Mouse (Mus musculus) MEL (cell line): ENCODE measurements around the gene Tpd52l1. TPM values are rescaled to one million over a fixed set of nuclear protein-coding genes. Genes with fewer than 3 reads are reported as not detected.

Experiments
- DNase-seq: peaks from one replicate; pipeline ENCODE4 v3.0.0; 2011; ENCODE audit warnings: low read depth, low spot score
- H3K27ac ChIP-seq: 2 replicates; pipeline ENCODE4 v1.5.1; 2012; ENCODE audit warnings: low read depth, mild to moderate bottlenecking, control low read depth, low read length, moderate library complexity; ENCODE audit not compliant: control insufficient read depth
- H3K27me3 ChIP-seq, 2 experiments: fragments of 150-350 bp in 1 of 2; sonication (generic) in 1 of 2; 2 replicates each; pipeline ENCODE4 v1.6.1; 2012; ENCODE audit warnings: low read length in 2 of 2, mild to moderate bottlenecking in 2 of 2, improper control_type of control experiment in 1 of 2, moderate library complexity in 1 of 2; ENCODE audit not compliant: insufficient read depth in 2 of 2, control insufficient read depth in 1 of 2
- H3K36me3 ChIP-seq, 2 experiments: 2 replicates each; pipeline ENCODE4 v1.6.1; 2012 to 2014; ENCODE audit warnings: low read length in 2 of 2, improper control_type of control experiment in 1 of 2, inconsistent platforms in 1 of 2, mild to moderate bottlenecking in 1 of 2; ENCODE audit not compliant: insufficient read depth in 2 of 2, control insufficient read depth in 1 of 2
- H3K4me1 ChIP-seq, 2 experiments: fragments of 150-350 bp in 1 of 2; sonication (generic) in 1 of 2; 2 replicates each; pipeline ENCODE4 v1.6.1; 2012; ENCODE audit warnings: low read length in 2 of 2, improper control_type of control experiment in 1 of 2, mild to moderate bottlenecking in 1 of 2; ENCODE audit not compliant: insufficient read depth in 2 of 2, control insufficient read depth in 1 of 2
- H3K4me3 ChIP-seq, 2 experiments: fragments of 150-350 bp in 1 of 2; sonication (generic) in 1 of 2; 2 replicates each; pipeline ENCODE4 v1.5.1; 2012; ENCODE audit warnings: low read depth in 2 of 2, low read length in 2 of 2, mild to moderate bottlenecking in 2 of 2, moderate library complexity in 2 of 2, control low read depth in 1 of 2, improper control_type of control experiment in 1 of 2; ENCODE audit not compliant: control insufficient read depth in 1 of 2, insufficient read depth in 1 of 2
- H3K79me2 ChIP-seq: 2 replicates; pipeline ENCODE4 v1.6.1; 2012; ENCODE audit warnings: mild to moderate bottlenecking, low read length, moderate library complexity; ENCODE audit not compliant: control insufficient read depth, poor library complexity, insufficient read depth
- H3K9ac ChIP-seq: 2 replicates; pipeline ENCODE4 v1.6.1; 2012; ENCODE audit warnings: low read depth, mild to moderate bottlenecking, control low read depth, low read length, moderate library complexity; ENCODE audit not compliant: control insufficient read depth, poor library complexity, severe bottlenecking
- H3K9me3 ChIP-seq: fragments of 150-350 bp; sonication (generic); replicated peaks from 2 replicates; pipeline ENCODE4 v1.6.1; 2012; ENCODE audit warnings: mild to moderate bottlenecking, low read length, improper control_type of control experiment, moderate library complexity; ENCODE audit not compliant: insufficient read depth
- BHLHE40 ChIP-seq: IDR thresholded peaks from 2 replicates; pipeline ENCODE4 v1.6.1; 2012; ENCODE audit warnings: low read depth, mild to moderate bottlenecking, inconsistent platforms, low read length, improper control_type of control experiment, borderline replicate concordance
- CHD2 ChIP-seq: IDR thresholded peaks from 2 replicates; pipeline ENCODE4 v1.6.1; 2011; ENCODE audit warnings: low read length, improper control_type of control experiment
- CTCF ChIP-seq, 3 experiments: IDR thresholded peaks in 2 of 3; conservative IDR thresholded peaks in 1 of 3; 2 replicates each; pipeline ENCODE4 v1.5.1; 2011 to 2012; ENCODE audit warnings: low read length in 3 of 3, low read depth in 2 of 3, mild to moderate bottlenecking in 2 of 3, improper control_type of control experiment in 1 of 3, inconsistent platforms in 1 of 3, mixed read lengths in 1 of 3, moderate library complexity in 1 of 3; ENCODE audit not compliant: control insufficient read depth in 1 of 3, insufficient read depth in 1 of 3, poor library complexity in 1 of 3, severe bottlenecking in 1 of 3
- E2F4 ChIP-seq: IDR thresholded peaks from 2 replicates; pipeline ENCODE4 v1.6.1; 2011; ENCODE audit warnings: low read depth, low read length, improper control_type of control experiment, borderline replicate concordance
- ELF1 ChIP-seq: IDR thresholded peaks from 2 replicates; pipeline ENCODE4 v1.6.1; 2014; ENCODE audit warnings: low read depth, mild to moderate bottlenecking, inconsistent platforms, low read length, improper control_type of control experiment, moderate library complexity
- EP300 ChIP-seq, 2 experiments: IDR thresholded peaks; 2 replicates each; pipeline ENCODE4 v1.6.1; 2011; ENCODE audit warnings: improper control_type of control experiment in 2 of 2, low read length in 2 of 2, low read depth in 1 of 2, mild to moderate bottlenecking in 1 of 2
- GABPA ChIP-seq: IDR thresholded peaks from 2 replicates; pipeline ENCODE4 v1.6.1; 2012; ENCODE audit warnings: low read depth, mild to moderate bottlenecking, inconsistent platforms, low read length, improper control_type of control experiment, moderate library complexity
- HCFC1 ChIP-seq: IDR thresholded peaks from 2 replicates; pipeline ENCODE4 v1.6.1; 2012; ENCODE audit warnings: low read depth, mild to moderate bottlenecking, inconsistent platforms, low read length, improper control_type of control experiment, moderate library complexity
- MAFK ChIP-seq: IDR thresholded peaks from 2 replicates; pipeline ENCODE4 v1.6.1; 2011; ENCODE audit warnings: low read depth, mild to moderate bottlenecking, low read length, improper control_type of control experiment, borderline replicate concordance
- MAX ChIP-seq: IDR thresholded peaks from 2 replicates; pipeline ENCODE4 v1.6.1; 2011; ENCODE audit warnings: low read length, improper control_type of control experiment
- MYB ChIP-seq: IDR thresholded peaks from 2 replicates; pipeline ENCODE4 v1.6.1; 2011; ENCODE audit warnings: mild to moderate bottlenecking, low read depth, low read length, improper control_type of control experiment
- MYC ChIP-seq: IDR thresholded peaks from 2 replicates; pipeline ENCODE4 v1.6.1; 2011; ENCODE audit warnings: low read depth, mild to moderate bottlenecking, low read length, improper control_type of control experiment, moderate library complexity
- NELFE ChIP-seq: IDR thresholded peaks from 2 replicates; pipeline ENCODE4 v1.6.1; 2011; ENCODE audit warnings: low read depth, low read length, improper control_type of control experiment
- NRF1 ChIP-seq: IDR thresholded peaks from 2 replicates; pipeline ENCODE4 v1.6.1; 2014; ENCODE audit warnings: low read depth, mild to moderate bottlenecking, inconsistent platforms, low read length, improper control_type of control experiment, moderate library complexity; ENCODE audit not compliant: poor library complexity, insufficient read depth, severe bottlenecking
- RCOR1 ChIP-seq: IDR thresholded peaks from 2 replicates; pipeline ENCODE4 v1.6.1; 2012; ENCODE audit warnings: low read depth, mild to moderate bottlenecking, inconsistent platforms, low read length, improper control_type of control experiment
- TBP ChIP-seq: IDR thresholded peaks from 2 replicates; pipeline ENCODE4 v1.8.0; 2011; ENCODE audit warnings: low read depth, low read length, improper control_type of control experiment
- UBTF ChIP-seq: IDR thresholded peaks from 2 replicates; pipeline ENCODE4 v1.6.1; 2012; ENCODE audit warnings: low read depth, mild to moderate bottlenecking, inconsistent platforms, low read length, improper control_type of control experiment, moderate library complexity, borderline replicate concordance; ENCODE audit not compliant: insufficient read depth
- USF1 ChIP-seq: IDR thresholded peaks from 2 replicates; pipeline ENCODE4 v1.6.1; 2014; ENCODE audit warnings: low read depth, mild to moderate bottlenecking, inconsistent platforms, low read length, improper control_type of control experiment, moderate library complexity
- ZC3H11A ChIP-seq: IDR thresholded peaks from 2 replicates; pipeline ENCODE4 v1.6.1; 2012; ENCODE audit warnings: low read depth, mild to moderate bottlenecking, inconsistent platforms, low read length, improper control_type of control experiment
- ZMIZ1 ChIP-seq: IDR thresholded peaks from 2 replicates; pipeline ENCODE4 v1.6.1; 2012; ENCODE audit warnings: low read depth, mild to moderate bottlenecking, inconsistent platforms, low read length, improper control_type of control experiment, moderate library complexity
- ZNF384 ChIP-seq: IDR thresholded peaks from 2 replicates; pipeline ENCODE4 v1.6.1; 2012; ENCODE audit warnings: low read depth, mild to moderate bottlenecking, inconsistent platforms, low read length, improper control_type of control experiment
- polyA plus RNA-seq, 2 experiments: library from polyadenylated mRNA; stranded (reverse) in 1 of 2; unstranded in 1 of 2; fragments of >175 nt in 1 of 2; fragments of >200 nt in 1 of 2; gene quantifications; 2 replicates each; pipeline versions ENCODE4 v1.2.1 to v1.2.4; 2012; ENCODE audit warnings: low replicate concordance in 2 of 2, low read depth in 1 of 2; ENCODE audit not compliant: insufficient read length in 2 of 2, insufficient read depth in 1 of 2, missing spikeins in 1 of 2
- total RNA-seq: library from RNA; depleted of rRNA; stranded (reverse); fragments of 300-350 nt; gene quantifications from 2 replicates; pipeline ENCODE4 v1.2.3, GENCODE M21; 2012

Tpd52l1 gene
- total and polyA plus RNA-seq, 3 experiments: not detected

DNA sequence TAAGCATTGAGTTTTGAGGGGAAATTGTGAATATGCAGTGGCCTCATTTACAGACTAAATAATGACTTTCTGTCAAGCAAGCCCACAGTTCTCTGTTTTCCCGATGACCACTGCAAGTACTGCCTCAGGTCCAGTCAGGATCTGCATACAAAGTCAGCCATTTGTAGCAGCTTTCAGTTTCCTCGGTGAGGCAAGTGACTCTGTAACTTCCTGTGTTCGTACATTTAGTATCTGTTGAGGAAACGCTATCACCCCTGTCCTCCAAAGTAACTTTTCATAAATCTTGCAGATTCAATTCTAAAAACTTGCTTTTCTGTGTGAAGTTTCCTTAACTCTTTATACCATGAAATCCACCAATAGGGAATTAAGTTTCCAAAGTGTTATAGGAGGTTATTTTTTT lies 19.7 kb upstream of the Tpd52l1 start:
- H3K9ac ChIP-seq: no peak overlapping the region
- no peak for TF ChIP-seq MAX
- TF ChIP-seq ZC3H11A: no peak
- TF ChIP-seq HCFC1: no peak
- no peak for TF ChIP-seq RCOR1
- TF ChIP-seq ELF1: no peak
- TF ChIP-seq MYB: no peak
- TF ChIP-seq NRF1: no peak
- TF ChIP-seq MYC: no peak
- TF ChIP-seq BHLHE40: no peak
- TF ChIP-seq ZNF384: no peak
- TF ChIP-seq E2F4: no peak
- TF ChIP-seq USF1: no peak
- TF ChIP-seq GABPA: no peak
- TF ChIP-seq CHD2: no peak
- no peak for DNase-seq

DNA sequence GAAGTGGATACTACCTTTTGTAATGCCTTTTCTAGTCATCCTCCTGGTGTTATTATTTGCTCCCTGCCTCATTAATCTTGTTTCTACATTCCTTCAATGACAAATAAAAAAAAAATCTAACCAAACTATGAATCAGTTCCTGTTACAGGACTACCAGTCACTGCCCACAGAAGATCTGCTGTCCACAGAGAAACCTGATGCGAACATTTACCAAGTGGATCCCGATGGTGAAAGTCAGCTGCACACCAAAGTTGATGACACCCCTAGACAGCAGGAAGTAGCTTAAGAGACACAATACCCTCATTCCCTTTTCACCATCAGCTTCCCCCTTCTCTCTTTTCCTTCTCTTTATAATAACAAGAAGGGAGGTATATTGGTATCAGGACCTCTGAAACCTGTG lies 17.3 kb upstream of the Tpd52l1 start:
- Histone ChIP-seq H3K4me3 (no peak overlapping the region), H3K27ac (no peak overlapping the region), H3K9ac (no peak overlapping the region), H3K36me3 (no peaks in the 10 kb centered on the region), H3K9me3 (no peaks in the 10 kb centered on the region), H3K27me3 (no peaks in the 10 kb centered on the region), H3K4me1 (no peaks in the 10 kb centered on the region), H3K79me2 (no peaks in the 10 kb centered on the region)
- no peak for TF ChIP-seq UBTF
- no peak for TF ChIP-seq TBP
- TF ChIP-seq BHLHE40: no peak
- DNase-seq: no peak

More for the DNA sequence above, 19.7 kb upstream of the Tpd52l1 start:
- Histone ChIP-seq H3K36me3 (no peaks in the 10 kb centered on the region), H3K9me3 (no peaks in the 10 kb centered on the region), H3K27ac (no peak overlapping the region), H3K4me3 (no peak overlapping the region), H3K79me2 (no peaks in the 10 kb centered on the region), H3K4me1 (no peaks in the 10 kb centered on the region), H3K27me3 (no peaks in the 10 kb centered on the region)

DNA sequence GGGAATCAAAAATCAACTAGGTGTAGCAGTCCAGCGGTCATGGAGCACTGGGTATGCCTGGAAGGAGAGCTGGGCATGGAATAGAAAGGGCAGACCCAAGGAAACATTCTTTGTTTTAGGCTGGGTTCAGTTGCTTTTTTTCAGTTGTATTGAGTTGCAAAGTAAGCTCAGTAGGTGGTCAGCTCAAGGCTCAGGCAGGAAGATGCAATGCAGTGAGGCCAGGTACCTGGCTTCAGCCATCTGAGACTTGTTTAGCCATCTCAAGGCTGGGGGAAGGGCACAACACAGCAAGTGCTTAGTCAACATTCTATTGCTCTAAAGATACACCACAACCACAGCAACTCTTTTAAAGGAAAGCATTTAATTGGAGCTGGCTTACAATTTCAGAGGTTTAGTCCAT lies 11.0 kb upstream of the Tpd52l1 start:
- DNase-seq: no peak

More for the DNA sequence above, 11.0 kb upstream of the Tpd52l1 start:
- Histone ChIP-seq H3K79me2 (no peaks in the 10 kb centered on the region), H3K36me3 (no peaks in the 10 kb centered on the region), H3K4me3 (no peak overlapping the region), H3K9ac (no peak overlapping the region), H3K27me3 (no peaks in the 10 kb centered on the region), H3K27ac (no peak overlapping the region), H3K4me1 (no peaks in the 10 kb centered on the region), H3K9me3 (no peaks in the 10 kb centered on the region)
- TF ChIP-seq HCFC1 (no peak), NELFE (no peak), MAFK (no peak), ZC3H11A (no peak), CTCF (IDR thresholded peaks at IDR 0.05 in 2 of 3, conservative IDR thresholded peaks at IDR 0.05 in 1 of 3; ENCODE audit: control insufficient read depth in 1 of 3, insufficient read depth in 1 of 3, low read depth in 2 of 3, low read length in 3 of 3, poor library complexity in 1 of 3, severe bottlenecking in 1 of 3) (no peak), ZNF384 (no peak), ZMIZ1 (no peak), EP300 (IDR thresholded peaks at IDR 0.05; ENCODE audit: low read depth in 1 of 2, low read length in 2 of 2) (no peak)
